Mouse (Mus musculus) layer of hippocampus, adult 18-20 months (tissue): ENCODE results near the gene Nfib. TPM values are rescaled to one million over a fixed set of nuclear protein-coding genes. Genes with fewer than 3 reads are reported as not detected.
"Not testable (repeated sequence)": the region's sequence is repeated elsewhere in the genome, so short reads cannot be mapped to it uniquely, and the experiment has no call there.

Experiments
- DNase-seq, 2 experiments: peaks; one replicate each; pipeline ENCODE4 v3.0.0; 2022; ENCODE audit warnings: low spot score in 2 of 2
- total RNA-seq, 2 experiments: library from RNA; stranded (reverse); gene quantifications; 2 replicates each; pipeline ENCODE4 v1.2.3; 2021

The Nfib gene
- total RNA-seq, 2 experiments from 2014 or later = 153 to 156 TPM

DNA sequence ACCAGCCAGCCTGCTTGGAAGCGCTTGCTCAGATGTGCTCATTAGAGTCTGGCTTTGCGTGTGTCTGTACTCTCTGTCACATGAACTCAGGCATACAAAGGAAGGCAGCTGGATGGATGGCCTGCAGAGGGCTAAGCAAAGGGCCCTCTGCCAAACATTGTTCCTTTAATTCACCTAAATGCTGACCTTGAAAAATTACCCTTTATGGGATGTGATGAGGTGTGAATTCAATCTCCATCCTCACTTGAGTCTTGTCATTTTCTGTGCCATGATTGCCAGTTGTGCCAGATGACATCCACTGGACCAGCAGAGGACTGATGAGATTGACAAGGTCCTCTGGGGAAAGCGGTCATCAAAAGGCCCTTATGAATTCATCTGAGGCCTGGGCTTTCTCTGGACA is 434.0 kb downstream of the Nfib start:
- DNase-seq = no peak

GRCm38 (mm10) chr4:82267832-82268778 is 437.4 kb downstream of the Nfib start:
- DNase-seq = peak in 1 of 2 experiments; percentile 14

GRCm38 (mm10) chr4:82266066-82266619 is 439.4 kb downstream of the Nfib start:
- no peak for DNase-seq

GRCm38 (mm10) chr4:82258545-82258944 is 447.0 kb downstream of the Nfib start:
- not testable (repeated sequence) for DNase-seq

GRCm38 (mm10) chr4:82252054-82252453 is 453.5 kb downstream of the Nfib start:
- DNase-seq = no peak

GRCm38 (mm10) chr4:82250355-82250659 is 455.2 kb downstream of the Nfib start:
- no peak for DNase-seq

DNA sequence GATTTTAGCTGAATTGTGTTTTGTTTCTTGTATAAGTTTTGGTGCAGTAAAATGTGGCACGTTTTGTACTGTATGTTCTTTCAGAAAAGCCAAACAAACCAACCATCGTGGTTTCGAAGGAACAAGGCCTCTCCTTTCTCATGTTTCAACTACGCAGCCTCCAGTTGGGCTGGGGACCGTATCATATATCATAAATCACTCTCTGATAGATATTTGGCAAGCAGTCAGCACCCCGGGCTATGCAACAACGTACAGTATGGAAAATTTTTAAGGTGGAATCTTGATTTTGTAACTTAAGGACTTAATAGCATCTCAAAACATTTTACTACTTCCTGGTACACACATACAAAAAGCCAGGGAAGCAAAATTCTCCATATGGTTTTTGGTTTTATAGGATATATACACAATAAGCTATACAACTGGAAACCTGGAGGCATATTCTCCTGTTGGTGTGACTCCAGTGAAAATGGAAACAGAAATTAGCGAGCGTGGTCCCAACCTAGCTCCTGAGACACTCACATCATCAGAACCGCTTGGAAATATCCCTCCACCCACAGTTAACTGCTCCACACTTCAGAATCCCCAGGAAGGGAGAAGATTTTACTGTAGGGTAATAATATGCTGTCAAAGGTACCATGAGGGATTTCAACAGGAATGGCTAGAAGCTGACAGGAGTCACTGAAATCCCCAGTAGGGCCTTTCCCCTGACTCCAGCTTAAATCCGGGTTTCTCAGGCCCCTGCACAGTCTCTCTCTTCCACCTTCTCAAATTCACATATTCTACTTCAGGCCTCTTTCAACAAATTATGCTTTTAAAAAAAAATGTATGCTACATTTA is 455.8 kb downstream of the Nfib start:
- peak in 1 of 2 experiments; percentile 16 for DNase-seq

DNA sequence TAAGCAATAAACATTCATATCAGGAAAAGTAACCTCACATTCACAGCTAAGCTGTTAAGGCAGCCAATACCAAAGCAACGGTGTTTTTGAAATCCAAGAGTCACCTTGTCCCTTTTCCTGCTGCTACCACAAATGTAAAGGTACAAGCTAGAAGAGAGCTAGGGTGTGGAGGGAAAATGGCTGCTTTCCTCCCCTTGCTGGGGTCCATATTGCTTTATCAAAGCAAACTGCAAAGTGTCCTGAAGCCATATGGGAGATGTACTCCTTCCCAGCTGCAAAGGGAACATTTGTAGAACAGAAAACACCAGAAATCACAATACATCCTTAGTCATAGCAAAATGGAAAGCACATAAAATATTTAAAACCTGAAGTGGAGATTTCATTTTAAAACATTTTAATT is 456.6 kb downstream of the Nfib start:
- peak; percentile 7 to 59 for DNase-seq

- DNase-seq = no peak
These were observed 457.5 kb downstream of the Nfib start for GRCm38 (mm10) chr4:82248031-82248430.

DNA sequence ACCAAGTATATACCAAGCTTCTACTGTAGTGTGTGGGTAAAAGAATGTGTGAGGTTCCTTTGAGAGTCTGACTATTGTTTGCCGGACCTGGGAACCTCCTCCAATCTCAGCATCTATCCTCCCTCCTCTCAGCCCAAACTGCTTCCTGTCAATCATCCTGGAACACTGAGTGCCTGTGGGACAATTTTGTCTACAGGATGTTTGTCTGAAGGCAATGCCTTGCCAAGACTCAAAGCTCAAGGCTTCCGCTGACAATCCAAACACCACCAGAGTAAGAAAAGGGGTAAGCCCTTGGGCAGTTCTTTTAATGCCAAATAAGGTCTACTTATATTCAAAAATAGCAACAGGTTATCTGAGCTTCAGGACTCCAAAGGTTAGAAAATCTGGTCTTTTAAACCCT is 459.3 kb downstream of the Nfib start:
- DNase-seq = no peak

Other genes with a start within 250 kb of the Nfib start
- gene Zdhhc21, start 154.2 kb upstream of the Nfib start, total RNA-seq = 10 to 100 TPM; 40.9 to 47.1 TPM
- not detected for gene Cer1, start 179.4 kb upstream of the Nfib start, total RNA-seq